Mouse (Mus musculus) intestine, embryonic 15.5 days (tissue): ENCODE measurements at regions not wholly inside any gene's neighbourhood (a gene's known extent, or its start where the extent isn't known, plus 50 kb on each side); places are given as distances from the start of the nearest gene placed in this dataset.

ENCODE experiments used
- ATAC-seq: fragments of 200-750 bp; cut with Nextera tagmentation; 2 replicates; pipeline ENCODE4 v1.8.0; 2017; ENCODE audit warnings: moderate TSS enrichment, moderate library complexity
- H3K27ac ChIP-seq: fragments of 300-500 bp; sonication (generic); 2 replicates; pipeline ENCODE4 v1.5.1; 2015; ENCODE audit warnings: mild to moderate bottlenecking, inconsistent platforms
- H3K27me3 ChIP-seq: fragments of 300-500 bp; sonication (generic); replicated peaks from 2 replicates; pipeline ENCODE4 v1.6.1; 2015; ENCODE audit warnings: inconsistent platforms
- H3K36me3 ChIP-seq: fragments of 300-500 bp; sonication (generic); 2 replicates; pipeline ENCODE4 v1.6.1; 2015; ENCODE audit warnings: inconsistent platforms
- H3K4me1 ChIP-seq: fragments of 300-500 bp; sonication (generic); replicated peaks from 2 replicates; pipeline ENCODE4 v1.6.1; 2015; ENCODE audit warnings: inconsistent platforms
- H3K4me2 ChIP-seq: fragments of 300-500 bp; sonication (generic); replicated peaks from 2 replicates; pipeline ENCODE4 v1.6.1; 2015; ENCODE audit warnings: mild to moderate bottlenecking, inconsistent platforms
- H3K4me3 ChIP-seq: fragments of 300-500 bp; sonication (generic); replicated peaks from 2 replicates; pipeline ENCODE4 v1.5.1; 2015; ENCODE audit warnings: inconsistent platforms
- H3K9ac ChIP-seq: fragments of 300-500 bp; sonication (generic); 2 replicates; pipeline ENCODE4 v1.6.1; 2015; ENCODE audit warnings: inconsistent platforms
- H3K9me3 ChIP-seq: fragments of 300-500 bp; sonication (generic); 2 replicates; pipeline ENCODE4 v1.6.1; 2016; ENCODE audit warnings: inconsistent platforms
- WGBS: fragments of 180-500 bp; shearing (Covaris S2); methylation state at CpG from one replicate; pipeline ENCODE4 v1.1.7; 2015; 5-methylcytosine and 5-hydroxymethylcytosine counted together

GRCm38 (mm10) chr12:39822671-39823070, 215.2 kb downstream of the Arl4a start:
- Histone ChIP-seq H3K27me3 (no peaks in the 10 kb centered on the region), H3K9me3 (no peaks in the 10 kb centered on the region), H3K4me3 (no peak overlapping the region), H3K4me1 (no peaks in the 10 kb centered on the region), H3K27ac (no peak overlapping the region), H3K4me2 (no peak overlapping the region), H3K9ac (no peak overlapping the region), H3K36me3 (no peaks in the 10 kb centered on the region)
- 58% methylated on average over 3 of the region's 3 CpGs for WGBS
- no peak for ATAC-seq

DNA sequence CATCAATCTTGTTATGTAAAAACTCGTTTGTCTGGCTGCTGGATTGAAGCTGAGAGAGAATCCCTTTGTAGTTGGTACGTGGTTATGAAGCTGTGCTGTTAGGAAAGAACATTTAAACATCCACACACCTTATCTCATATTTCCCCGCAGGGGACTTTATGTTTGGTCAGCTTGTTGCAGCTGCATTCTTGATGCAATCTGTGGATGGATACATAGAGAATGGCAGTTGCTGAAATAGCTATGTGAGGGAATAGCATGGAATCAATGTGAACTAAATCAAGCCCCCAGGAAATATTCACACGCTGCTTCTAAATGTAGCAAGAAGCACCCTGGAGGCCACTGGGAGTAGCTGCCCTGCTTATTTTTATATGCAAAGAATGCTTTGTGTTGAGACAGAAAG, 236.3 kb downstream of the Arl4a start:
- Histone ChIP-seq H3K4me1 (no peaks in the 10 kb centered on the region), H3K36me3 (no peaks in the 10 kb centered on the region), H3K9me3 (no peaks in the 10 kb centered on the region), H3K4me3 (no peak overlapping the region), H3K27ac (no peak overlapping the region), H3K4me2 (no peak overlapping the region), H3K27me3 (no peaks in the 10 kb centered on the region), H3K9ac (no peak overlapping the region)
- no peak for ATAC-seq
- WGBS, result 45% methylated on average over 4 of the region's 4 CpGs

- no peaks in the 10 kb centered on the region for H3K36me3 ChIP-seq
- 94% methylated on average over 2 of the region's 2 CpGs for WGBS
Observed at GRCm38 (mm10) chr12:39797843-39798242, 240.0 kb downstream of the Arl4a start.

DNA sequence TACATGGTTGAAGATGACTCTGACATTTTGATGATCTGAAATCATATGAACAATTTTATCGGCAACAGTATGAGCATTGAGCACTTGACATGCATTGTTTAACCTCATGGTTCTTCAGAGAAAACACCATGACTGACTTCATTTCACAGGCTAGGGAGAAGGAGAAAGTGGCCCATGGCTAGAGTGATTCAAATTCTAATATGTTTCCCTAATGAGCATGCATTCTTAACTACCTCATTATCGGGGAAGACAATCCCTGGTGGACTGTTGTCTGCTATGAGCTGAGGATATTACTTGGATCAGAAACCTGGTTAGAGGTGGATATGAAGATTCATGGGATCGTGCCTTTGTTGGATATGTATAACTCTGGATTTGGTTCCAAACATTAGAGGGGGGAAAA, 240.9 kb downstream of the Arl4a start:
- no peak for ATAC-seq
- whole genome bisulfite sequencing, result 90% methylated on average over 3 of the region's 3 CpGs

More at GRCm38 (mm10) chr12:39797843-39798242, 240.0 kb downstream of the Arl4a start:
- no peak overlapping the region for H3K27ac ChIP-seq
- no peak for ATAC-seq
- H3K4me3 ChIP-seq, result no peak overlapping the region
- H3K4me2 ChIP-seq, result no peak overlapping the region
- H3K9me3 ChIP-seq, result no peaks in the 10 kb centered on the region
- H3K9ac ChIP-seq, result no peak overlapping the region
- no peaks in the 10 kb centered on the region for H3K27me3 ChIP-seq
- H3K4me1 ChIP-seq, result no peaks in the 10 kb centered on the region

GRCm38 (mm10) chr12:39785026-39785425, 252.8 kb downstream of the Arl4a start:
- peak; percentile 82 for ATAC-seq
- H3K36me3 ChIP-seq, result no peaks in the 10 kb centered on the region
- H3K27ac ChIP-seq, result no peak overlapping the region
- H3K9me3 ChIP-seq, result no peaks in the 10 kb centered on the region
- 64% methylated on average over 3 of the region's 3 CpGs for WGBS
- no peaks in the 10 kb centered on the region for H3K27me3 ChIP-seq
- no peak overlapping the region for H3K4me3 ChIP-seq
- no peak overlapping the region for H3K9ac ChIP-seq
- no peak overlapping the region for H3K4me2 ChIP-seq
- no peaks in the 10 kb centered on the region for H3K4me1 ChIP-seq

More for the DNA sequence above, 240.9 kb downstream of the Arl4a start:
- no peaks in the 10 kb centered on the region for H3K4me1 ChIP-seq
- no peaks in the 10 kb centered on the region for H3K9me3 ChIP-seq
- H3K36me3 ChIP-seq, result no peaks in the 10 kb centered on the region
- H3K27me3 ChIP-seq, result no peaks in the 10 kb centered on the region
- no peak overlapping the region for H3K9ac ChIP-seq
- H3K27ac ChIP-seq, result no peak overlapping the region
- no peak overlapping the region for H3K4me2 ChIP-seq
- no peak overlapping the region for H3K4me3 ChIP-seq

- H3K9ac ChIP-seq, result no peak overlapping the region
- 69% methylated on average over 3 of the region's 3 CpGs for WGBS
- H3K27me3 ChIP-seq, result no peaks in the 10 kb centered on the region
- no peaks in the 10 kb centered on the region for H3K36me3 ChIP-seq
- ATAC-seq, result 0 out of 2 replicates have a peak, but pooled peaks have one; percentile 17
- no peaks in the 10 kb centered on the region for H3K9me3 ChIP-seq
- no peak overlapping the region for H3K4me2 ChIP-seq
- H3K27ac ChIP-seq, result no peak overlapping the region
- H3K4me3 ChIP-seq, result no peak overlapping the region
- no peaks in the 10 kb centered on the region for H3K4me1 ChIP-seq
Observed at GRCm38 (mm10) chr12:39784532-39784931, 253.3 kb downstream of the Arl4a start.

DNA sequence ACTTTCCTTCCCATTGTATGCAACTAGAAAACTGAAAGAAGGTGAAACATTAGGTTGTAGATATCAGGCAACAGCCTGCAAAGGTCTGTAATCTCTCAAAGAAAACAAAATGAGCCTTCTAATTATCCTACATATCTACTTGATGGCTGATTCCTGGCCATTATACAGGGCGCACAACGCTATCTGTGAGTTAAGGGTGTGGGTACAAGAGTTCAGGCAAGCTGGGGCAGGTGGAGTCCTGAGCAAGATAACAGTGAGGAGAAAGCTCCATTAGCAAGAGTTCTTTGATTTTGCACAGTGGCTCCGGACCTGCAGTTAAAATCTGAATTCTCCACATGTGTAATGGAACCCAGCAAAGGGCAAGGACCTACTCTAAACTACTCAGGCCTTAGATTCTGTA, 261.7 kb downstream of the Arl4a start:
- peak; percentile 87 for ATAC-seq
- Histone ChIP-seq H3K36me3 (no peaks in the 10 kb centered on the region), H3K9ac (no peak overlapping the region), H3K4me2 (no peak overlapping the region), H3K27me3 (no peaks in the 10 kb centered on the region), H3K27ac (no peak overlapping the region), H3K4me1 (no peaks in the 10 kb centered on the region), H3K9me3 (no peaks in the 10 kb centered on the region), H3K4me3 (no peak overlapping the region)
- WGBS, result 57% methylated on average over 3 of the region's 3 CpGs

GRCm38 (mm10) chr12:39766988-39767387, 270.8 kb downstream of the Arl4a start:
- no peak for ATAC-seq
- Histone ChIP-seq H3K36me3 (no peaks in the 10 kb centered on the region), H3K9ac (no peak overlapping the region), H3K27ac (no peak overlapping the region), H3K27me3 (no peaks in the 10 kb centered on the region), H3K4me1 (no peaks in the 10 kb centered on the region), H3K4me2 (no peak overlapping the region), H3K9me3 (no peaks in the 10 kb centered on the region), H3K4me3 (no peak overlapping the region)
- 84% methylated on average over 11 of the region's 11 CpGs for WGBS

GRCm38 (mm10) chr12:39763529-39763928, 274.3 kb downstream of the Arl4a start:
- no peak overlapping the region for H3K27ac ChIP-seq
- H3K4me3 ChIP-seq, result no peak overlapping the region
- no peak; the same call in 1 of the 2 replicates for ATAC-seq
- no peaks in the 10 kb centered on the region for H3K4me1 ChIP-seq
- no peaks in the 10 kb centered on the region for H3K36me3 ChIP-seq
- H3K27me3 ChIP-seq, result no peaks in the 10 kb centered on the region
- no peak overlapping the region for H3K9ac ChIP-seq
- 76% methylated on average over 3 of the region's 3 CpGs for WGBS
- no peaks in the 10 kb centered on the region for H3K9me3 ChIP-seq
- H3K4me2 ChIP-seq, result no peak overlapping the region

GRCm38 (mm10) chr12:39761946-39762345, 275.9 kb downstream of the Arl4a start:
- Histone ChIP-seq H3K27ac (no peak overlapping the region), H3K4me3 (no peak overlapping the region), H3K9ac (no peak overlapping the region), H3K36me3 (no peaks in the 10 kb centered on the region), H3K4me2 (no peak overlapping the region), H3K4me1 (no peaks in the 10 kb centered on the region), H3K9me3 (no peaks in the 10 kb centered on the region), H3K27me3 (no peaks in the 10 kb centered on the region)
- ATAC-seq, result no peak
- 51% methylated on average over 5 of the region's 5 CpGs for WGBS

DNA sequence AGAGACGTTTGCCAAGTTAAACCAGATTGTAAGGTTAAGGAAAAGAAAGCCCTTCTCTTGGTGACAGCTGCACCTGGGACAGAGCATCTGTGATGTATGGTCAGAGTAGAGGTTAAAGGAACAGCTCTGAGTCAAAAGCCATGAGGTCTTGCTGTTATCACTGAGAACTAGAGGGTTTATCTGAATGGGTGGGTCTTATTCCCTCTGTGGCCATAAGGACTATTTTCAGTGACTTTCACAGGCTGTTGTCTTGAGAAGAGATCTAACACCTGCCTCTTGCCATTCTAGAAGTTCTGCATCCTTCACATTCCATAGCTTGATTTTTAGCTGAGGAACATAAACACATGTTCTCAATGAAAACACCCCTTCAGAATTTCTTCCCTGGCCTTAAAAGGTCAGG, 276.5 kb downstream of the Arl4a start:
- Histone ChIP-seq H3K9me3 (no peaks in the 10 kb centered on the region), H3K27ac (no peak overlapping the region), H3K4me2 (no peak overlapping the region), H3K9ac (no peak overlapping the region), H3K4me3 (no peak overlapping the region), H3K27me3 (no peaks in the 10 kb centered on the region), H3K4me1 (no peaks in the 10 kb centered on the region), H3K36me3 (no peaks in the 10 kb centered on the region)
- 45% methylated on average over 1 of the region's 1 CpGs for WGBS
- no peak for ATAC-seq

DNA sequence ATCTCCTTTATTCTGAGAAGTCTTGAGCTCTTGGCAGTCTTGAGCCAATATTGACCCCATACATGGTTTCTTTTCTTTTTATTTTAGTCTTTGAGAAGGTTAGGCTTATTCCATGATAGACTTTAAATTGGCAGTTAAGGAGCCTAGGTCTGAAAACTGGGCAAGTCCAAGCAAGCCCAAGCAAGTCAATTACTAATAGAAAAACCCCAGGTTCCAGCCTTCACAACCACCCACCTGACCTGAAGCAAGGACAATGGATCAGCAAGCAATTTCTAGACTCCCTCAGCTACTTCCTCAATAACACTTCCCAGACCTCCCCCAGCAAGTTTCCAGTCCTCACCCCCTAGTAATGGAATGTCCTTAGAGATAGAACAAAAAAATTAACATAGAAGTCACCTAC, 279.9 kb downstream of the Arl4a start:
- no peaks in the 10 kb centered on the region for H3K36me3 ChIP-seq
- H3K9me3 ChIP-seq, result no peaks in the 10 kb centered on the region
- H3K4me1 ChIP-seq, result no peaks in the 10 kb centered on the region
- H3K9ac ChIP-seq, result no peak overlapping the region
- H3K4me3 ChIP-seq, result no peak overlapping the region
- no peak overlapping the region for H3K27ac ChIP-seq
- H3K27me3 ChIP-seq, result no peaks in the 10 kb centered on the region
- no peak for ATAC-seq
- H3K4me2 ChIP-seq, result no peak overlapping the region

DNA sequence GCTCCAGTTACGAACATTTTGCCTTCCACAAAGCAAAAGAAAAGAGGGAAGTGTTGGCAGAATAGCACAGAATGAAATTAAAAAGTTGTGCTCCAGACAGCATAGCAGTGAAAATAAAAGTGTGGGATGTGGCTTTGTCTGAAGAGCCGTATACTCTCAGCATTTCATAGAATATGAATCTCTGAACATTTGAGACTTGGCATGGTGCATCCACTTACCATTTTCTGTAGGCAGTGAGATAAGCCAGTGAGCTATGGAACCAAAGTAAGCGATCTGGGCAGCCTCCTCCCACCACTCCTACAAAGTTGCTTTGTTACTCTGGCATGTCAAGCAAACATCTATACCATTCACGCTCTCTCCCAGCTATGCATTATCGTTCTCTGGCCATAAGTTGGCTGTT, 286.0 kb downstream of the Arl4a start:
- Histone ChIP-seq H3K27ac (no peak overlapping the region), H3K9ac (no peak overlapping the region), H3K9me3 (no peaks in the 10 kb centered on the region), H3K36me3 (no peaks in the 10 kb centered on the region), H3K4me2 (no peak overlapping the region), H3K4me1 (no peaks in the 10 kb centered on the region), H3K4me3 (no peak overlapping the region), H3K27me3 (no peaks in the 10 kb centered on the region)
- 85% methylated on average over 5 of the region's 5 CpGs for WGBS
- no peak for ATAC-seq
